Mouse (Mus musculus) olfactory bulb, adult 2 months (tissue): ENCODE measurements around the gene Mfap3. TPM values are rescaled to one million over a fixed set of nuclear protein-coding genes. Genes with fewer than 3 reads are reported as not detected.
A peak's percentile ranks its signal among the peaks of the same experiment; 100 is the strongest.

Experiments
- H3K27ac ChIP-seq: fragments of 200-500 bp; 2 replicates; pipeline ENCODE4 v1.5.1; 2012; ENCODE audit warnings: low read depth, low read length; ENCODE audit not compliant: insufficient read depth
- H3K4me1 ChIP-seq: fragments of 200-500 bp; 2 replicates; pipeline ENCODE4 v1.6.1; 2012; ENCODE audit warnings: low read length; ENCODE audit not compliant: control insufficient read depth, insufficient read depth
- H3K4me3 ChIP-seq: fragments of 200-500 bp; 2 replicates; pipeline ENCODE4 v1.5.1; 2012; ENCODE audit warnings: mild to moderate bottlenecking, low read depth, low read length, moderate library complexity; ENCODE audit not compliant: insufficient read depth
- CTCF ChIP-seq: fragments of 200-500 bp; IDR thresholded peaks from 2 replicates; pipeline ENCODE4 v1.5.1; 2012; ENCODE audit warnings: low read depth, mild to moderate bottlenecking, low read length, moderate library complexity; ENCODE audit not compliant: insufficient read depth
- POLR2A ChIP-seq: fragments of 200-500 bp; IDR thresholded peaks from 2 replicates; pipeline ENCODE4 v1.6.1; 2012; ENCODE audit warnings: mild to moderate bottlenecking, low read depth, low read length, moderate library complexity; ENCODE audit not compliant: insufficient read depth
- whole genome bisulfite sequencing: fragments of 180-500 bp; shearing (Covaris S2); methylation state at CpG from one replicate; pipeline ENCODE4 v1.1.7; 2018; 5-methylcytosine and 5-hydroxymethylcytosine counted together
- polyA plus RNA-seq: library from polyadenylated mRNA; stranded (reverse); fragments of >200 nt; gene quantifications from 2 replicates; pipeline ENCODE4 v1.2.4, GENCODE M21; 2012; ENCODE audit warnings: low replicate concordance; ENCODE audit not compliant: missing spikeins, insufficient read depth, insufficient read length

Mfap3 gene
- not detected in 2 replicates for polyA plus RNA-seq

- Histone ChIP-seq H3K27ac (no peak within 1 kb of the TSS), H3K4me3 (peak within 1 kb of the TSS; percentile 80), H3K4me1 (peaks cover 8% of the 10 kb centered on the region; the same call in 1 of the 2 replicates)
- TF ChIP-seq CTCF (no peak), POLR2A (peak; percentile 91)
- WGBS: under 1% methylated on average over 59 of the region's 59 CpGs
These were observed at the start of gene Mfap3, which contains the start of gene Fam114a2 for GRCm38 (mm10) chr11:57518091-57518750. Gene Mfap3, plus strand, starts transcription at chr11:57518664. Gene Fam114a2, minus strand, starts transcription at chr11:57518617.

GRCm38 (mm10) chr11:57468706-57469105 is 49.8 kb upstream of the Mfap3 start:
- WGBS: 82% methylated on average over 4 of the region's 4 CpGs
- TF ChIP-seq CTCF (no peak), POLR2A (no peak)
- H3K4me1 ChIP-seq: peaks cover 5% of the 10 kb centered on the region
- no peak overlapping the region for H3K27ac ChIP-seq
- H3K4me3 ChIP-seq: no peak overlapping the region

- WGBS: 61% methylated on average over 6 of the region's 6 CpGs
- TF ChIP-seq CTCF: no peak
- TF ChIP-seq POLR2A: no peak
These were observed 48.4 kb upstream of the Mfap3 start for GRCm38 (mm10) chr11:57470056-57470455.

GRCm38 (mm10) chr11:57470979-57471378 is 47.5 kb upstream of the Mfap3 start:
- H3K4me3 ChIP-seq: no peak overlapping the region
- WGBS: 88% methylated on average over 7 of the region's 7 CpGs

More at GRCm38 (mm10) chr11:57470056-57470455, 48.4 kb upstream of the Mfap3 start:
- H3K27ac ChIP-seq: no peak overlapping the region
- no peak overlapping the region for H3K4me3 ChIP-seq
- peaks cover 11% of the 10 kb centered on the region for H3K4me1 ChIP-seq

GRCm38 (mm10) chr11:57474296-57474941 is 44.0 kb upstream of the Mfap3 start:
- peaks cover 6% of the 10 kb centered on the region for H3K4me1 ChIP-seq
- WGBS: 51% methylated on average over 6 of the region's 6 CpGs
- no peak overlapping the region for H3K4me3 ChIP-seq
- no peak overlapping the region for H3K27ac ChIP-seq
- TF ChIP-seq POLR2A: no peak
- no peak for TF ChIP-seq CTCF

More at GRCm38 (mm10) chr11:57470979-57471378, 47.5 kb upstream of the Mfap3 start:
- Histone ChIP-seq H3K4me1 (peaks cover 11% of the 10 kb centered on the region), H3K27ac (no peak overlapping the region)
- TF ChIP-seq CTCF (no peak), POLR2A (no peak)

GRCm38 (mm10) chr11:57475119-57475518 is 43.3 kb upstream of the Mfap3 start:
- Histone ChIP-seq H3K4me1 (peaks cover 6% of the 10 kb centered on the region), H3K4me3 (no peak overlapping the region), H3K27ac (no peak overlapping the region)
- WGBS: 39% methylated on average over 6 of the region's 6 CpGs
- TF ChIP-seq CTCF (no peak), POLR2A (no peak)

GRCm38 (mm10) chr11:57478077-57478476 is 40.4 kb upstream of the Mfap3 start:
- 33% methylated on average over 5 of the region's 5 CpGs for WGBS
- H3K4me1 ChIP-seq: peaks cover 6% of the 10 kb centered on the region
- TF ChIP-seq POLR2A (no peak), CTCF (no peak)

GRCm38 (mm10) chr11:57488436-57488835 is 30.0 kb upstream of the Mfap3 start:
- Histone ChIP-seq H3K4me3 (no peak overlapping the region), H3K4me1 (no peaks in the 10 kb centered on the region), H3K27ac (no peak overlapping the region)
- WGBS: 71% methylated on average over 5 of the region's 5 CpGs
- TF ChIP-seq CTCF: no peak

More at GRCm38 (mm10) chr11:57478077-57478476, 40.4 kb upstream of the Mfap3 start:
- no peak overlapping the region for H3K4me3 ChIP-seq
- H3K27ac ChIP-seq: no peak overlapping the region

- Histone ChIP-seq H3K27ac (no peak overlapping the region), H3K4me3 (no peak overlapping the region), H3K4me1 (no peaks in the 10 kb centered on the region)
- TF ChIP-seq POLR2A (no peak), CTCF (no peak)
- WGBS: 41% methylated on average over 3 of the region's 3 CpGs
These were observed 21.9 kb upstream of the Mfap3 start for GRCm38 (mm10) chr11:57496462-57497039.
